Mouse (Mus musculus) heart, embryonic 15.5 days (tissue): Measurements from ENCODE around the gene Map3k11. TPM values are rescaled to one million over a fixed set of nuclear protein-coding genes. Genes with fewer than 3 reads are reported as not detected.

ENCODE experiments used
- ATAC-seq: fragments of 200-750 bp; cut with Nextera tagmentation; replicated peaks from 2 replicates; pipeline ENCODE4 v1.8.0; 2017; ENCODE audit warnings: low read depth, moderate TSS enrichment; ENCODE audit not compliant: insufficient number of reproducible peaks, insufficient read depth, low FRiP score
- H3K27ac ChIP-seq: fragments of 300-500 bp; sonication (generic); 2 replicates; pipeline ENCODE4 v1.5.1; 2015; ENCODE audit warnings: mild to moderate bottlenecking, inconsistent platforms
- H3K27me3 ChIP-seq: fragments of 300-500 bp; sonication (generic); 2 replicates; pipeline ENCODE4 v1.6.1; 2015; ENCODE audit warnings: inconsistent platforms
- H3K36me3 ChIP-seq: fragments of 300-500 bp; sonication (generic); 2 replicates; pipeline ENCODE4 v1.6.1; 2015; ENCODE audit warnings: mild to moderate bottlenecking, inconsistent platforms
- H3K4me1 ChIP-seq: fragments of 300-500 bp; sonication (generic); replicated peaks from 2 replicates; pipeline ENCODE4 v1.6.1; 2015; ENCODE audit warnings: inconsistent platforms
- H3K4me2 ChIP-seq: fragments of 300-500 bp; sonication (generic); 2 replicates; pipeline ENCODE4 v1.6.1; 2015; ENCODE audit warnings: inconsistent platforms, mild to moderate bottlenecking, moderate library complexity
- H3K4me3 ChIP-seq: fragments of 300-500 bp; sonication (generic); 2 replicates; pipeline ENCODE4 v1.5.1; 2015; ENCODE audit warnings: mild to moderate bottlenecking, inconsistent platforms
- H3K9ac ChIP-seq: fragments of 300-500 bp; sonication (generic); 2 replicates; pipeline ENCODE4 v1.6.1; 2015; ENCODE audit warnings: mild to moderate bottlenecking, inconsistent platforms
- H3K9me3 ChIP-seq: fragments of 300-500 bp; sonication (generic); replicated peaks from 2 replicates; pipeline ENCODE4 v1.6.1; 2016; ENCODE audit warnings: inconsistent platforms
- WGBS: fragments of 180-500 bp; shearing (Covaris S2); methylation state at CpG from one replicate; pipeline ENCODE4 v1.1.7; 2015; ENCODE audit warnings: mixed read lengths; 5-methylcytosine and 5-hydroxymethylcytosine counted together
- polyA plus RNA-seq: library from polyadenylated mRNA; unstranded; fragments of >200 nt; fragmentation: Nextera tagmentation; extraction: Ambion mirVana; gene quantifications from 2 replicates; pipeline ENCODE4 v1.2.1, GENCODE M21; 2015

Map3k11 gene
- polyA plus RNA-seq, 1 experiment from 2014 or later: 23.7 TPM

DNA sequence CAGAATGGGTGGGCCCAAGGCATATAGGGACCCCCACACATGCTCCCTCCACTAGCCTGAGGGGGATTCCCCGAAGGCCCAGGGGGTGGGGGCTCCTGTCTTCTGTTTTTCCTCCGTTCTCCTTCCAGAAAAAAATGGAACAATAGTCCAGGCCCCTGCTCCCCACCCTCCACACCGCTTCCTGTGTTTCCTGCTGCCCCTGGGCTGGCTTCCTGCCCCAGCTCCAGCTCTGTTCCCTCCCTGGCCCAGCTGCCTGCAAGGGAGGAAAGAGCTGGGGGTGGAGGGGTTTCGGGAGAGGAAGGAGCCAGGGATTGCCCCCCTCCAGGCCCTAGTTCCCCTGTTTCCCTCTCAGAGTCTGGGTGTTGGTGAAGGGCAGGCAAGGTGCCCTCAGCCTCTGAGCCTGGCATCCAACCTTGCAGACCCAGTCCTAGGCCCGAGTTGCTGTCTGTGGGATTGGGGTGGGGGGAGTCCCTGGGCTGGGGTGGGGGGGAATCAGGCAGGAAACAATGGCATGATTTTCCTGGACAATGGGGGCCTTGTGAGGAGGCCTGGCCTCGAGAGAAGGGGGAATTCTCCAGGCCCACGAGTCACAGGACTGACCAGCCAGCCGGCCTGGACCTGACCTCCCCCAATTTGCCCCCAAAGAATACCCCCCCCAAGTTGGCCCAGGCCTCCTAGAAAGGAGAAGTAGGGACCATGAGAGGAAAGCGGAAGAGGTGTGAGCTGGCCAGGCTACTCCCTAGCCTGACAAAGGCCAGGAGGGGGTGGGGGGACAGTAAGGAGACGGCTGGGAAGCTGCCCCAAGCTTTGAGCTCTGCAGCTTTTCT lies 3.8 kb downstream of the Map3k11 start:
- Histone ChIP-seq H3K27me3 (no peaks in the 10 kb centered on the region), H3K9ac (peak overlapping the region; percentile 92), H3K4me3 (peak overlapping the region; percentile 94), H3K4me2 (peak overlapping the region; percentile 98), H3K36me3 (peaks cover 39% of the 10 kb centered on the region), H3K9me3 (no peaks in the 10 kb centered on the region), H3K4me1 (peaks cover 54% of the 10 kb centered on the region), H3K27ac (peak overlapping the region; percentile 97)
- WGBS: 55% methylated on average over 10 of the region's 10 CpGs
- ATAC-seq: peak; percentile 9; the same call in 1 of the 2 replicates

DNA sequence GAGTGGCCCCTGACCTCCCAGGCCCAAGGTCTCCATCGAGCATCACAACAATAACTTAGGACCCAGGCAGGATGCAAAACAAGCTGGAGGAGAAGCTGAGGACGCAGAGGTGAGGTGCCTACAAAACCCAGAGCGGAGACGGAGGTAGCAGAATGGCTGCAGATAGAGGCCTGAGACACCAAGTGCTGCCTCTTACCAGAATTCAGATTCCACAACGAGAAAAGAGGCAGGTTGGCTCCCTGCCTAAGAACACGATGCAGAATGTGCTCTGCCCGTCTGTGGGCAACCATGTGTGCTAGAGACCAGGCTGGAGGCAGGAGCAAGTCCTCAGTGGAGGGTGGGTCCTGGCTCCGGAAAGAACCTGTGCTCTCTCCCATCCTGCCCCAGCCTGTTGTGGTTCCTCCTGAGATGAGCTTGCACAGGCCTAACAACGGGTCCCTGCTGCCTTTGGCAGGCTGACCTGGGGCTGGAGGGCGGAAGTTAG lies 4.4 kb downstream of the Map3k11 start:
- no peaks in the 10 kb centered on the region for H3K9me3 ChIP-seq
- peak overlapping the region; percentile 98 for H3K4me2 ChIP-seq
- H3K27ac ChIP-seq: peak overlapping the region; percentile 97
- peaks cover 45% of the 10 kb centered on the region for H3K36me3 ChIP-seq
- peak overlapping the region; percentile 94 for H3K4me3 ChIP-seq
- peaks cover 48% of the 10 kb centered on the region for H3K4me1 ChIP-seq
- no peaks in the 10 kb centered on the region for H3K27me3 ChIP-seq
- 62% methylated on average over 10 of the region's 10 CpGs for WGBS
- H3K9ac ChIP-seq: peak overlapping the region; percentile 92
- no peak for ATAC-seq

DNA sequence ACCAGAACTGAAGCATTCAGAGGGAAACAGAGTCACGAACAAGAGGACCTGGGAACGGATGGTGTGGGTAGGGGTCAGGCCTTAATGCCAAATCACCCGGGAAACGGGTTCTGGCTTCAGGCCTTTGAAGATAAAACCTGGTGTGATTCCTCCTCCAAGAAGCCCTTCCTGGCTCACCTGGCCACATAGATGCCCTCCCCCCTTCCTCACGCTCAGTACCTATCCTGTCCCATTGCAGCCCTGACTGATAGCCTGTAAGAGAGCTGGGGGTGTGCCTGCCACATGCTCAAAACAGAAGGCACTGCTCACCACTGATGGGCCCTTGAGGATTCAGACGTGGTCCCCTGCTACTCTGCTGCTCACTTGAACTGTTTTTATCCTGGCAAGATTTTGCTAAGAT lies 5.3 kb downstream of the Map3k11 start:
- H3K36me3 ChIP-seq: peaks cover 54% of the 10 kb centered on the region
- peaks cover 46% of the 10 kb centered on the region for H3K4me1 ChIP-seq
- 78% methylated on average over 6 of the region's 6 CpGs for WGBS
- H3K9ac ChIP-seq: no peak overlapping the region
- H3K9me3 ChIP-seq: no peaks in the 10 kb centered on the region
- H3K4me2 ChIP-seq: peak overlapping the region; percentile 98
- H3K27ac ChIP-seq: 0 out of 2 replicates have a peak overlapping the region, but pooled peaks have one; percentile 97
- H3K27me3 ChIP-seq: no peaks in the 10 kb centered on the region
- peak overlapping the region; percentile 94 for H3K4me3 ChIP-seq
- ATAC-seq: no peak

DNA sequence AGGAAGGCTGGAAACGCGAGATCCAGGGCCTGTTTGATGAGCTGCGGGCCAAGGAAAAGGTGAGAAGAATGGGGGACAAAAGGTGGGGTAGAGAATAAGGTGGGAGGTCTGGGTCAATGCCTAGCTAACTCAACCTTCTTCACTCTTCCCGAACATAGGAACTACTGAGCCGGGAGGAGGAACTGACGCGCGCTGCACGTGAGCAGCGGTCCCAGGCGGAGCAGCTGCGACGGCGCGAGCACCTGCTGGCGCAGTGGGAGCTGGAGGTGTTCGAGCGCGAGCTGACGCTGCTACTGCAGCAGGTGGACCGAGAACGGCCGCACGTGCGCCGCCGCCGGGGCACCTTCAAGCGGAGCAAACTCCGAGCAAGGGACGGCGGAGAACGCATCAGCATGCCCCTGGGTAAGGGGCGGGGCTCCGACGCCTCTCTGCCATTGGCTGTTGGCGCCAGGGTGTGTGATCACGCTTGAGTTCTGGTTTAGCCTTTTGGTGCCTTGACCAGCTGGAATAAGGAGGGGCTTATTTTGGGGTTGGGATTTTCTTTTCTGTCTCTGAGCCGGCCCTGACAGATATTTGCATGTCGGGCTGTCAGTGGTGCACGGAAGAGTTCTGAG lies 7.4 kb downstream of the Map3k11 start:
- no peaks in the 10 kb centered on the region for H3K9me3 ChIP-seq
- no peak overlapping the region for H3K27ac ChIP-seq
- H3K9ac ChIP-seq: no peak overlapping the region
- H3K4me3 ChIP-seq: no peak overlapping the region; the same call in 1 of the 2 replicates
- WGBS: 47% methylated on average over 41 of the region's 41 CpGs
- no peak for ATAC-seq
- peaks cover 71% of the 10 kb centered on the region for H3K36me3 ChIP-seq
- no peaks in the 10 kb centered on the region for H3K27me3 ChIP-seq
- peak overlapping the region; percentile 32; the same call in 1 of the 2 replicates for H3K4me2 ChIP-seq
- peaks cover 35% of the 10 kb centered on the region for H3K4me1 ChIP-seq

DNA sequence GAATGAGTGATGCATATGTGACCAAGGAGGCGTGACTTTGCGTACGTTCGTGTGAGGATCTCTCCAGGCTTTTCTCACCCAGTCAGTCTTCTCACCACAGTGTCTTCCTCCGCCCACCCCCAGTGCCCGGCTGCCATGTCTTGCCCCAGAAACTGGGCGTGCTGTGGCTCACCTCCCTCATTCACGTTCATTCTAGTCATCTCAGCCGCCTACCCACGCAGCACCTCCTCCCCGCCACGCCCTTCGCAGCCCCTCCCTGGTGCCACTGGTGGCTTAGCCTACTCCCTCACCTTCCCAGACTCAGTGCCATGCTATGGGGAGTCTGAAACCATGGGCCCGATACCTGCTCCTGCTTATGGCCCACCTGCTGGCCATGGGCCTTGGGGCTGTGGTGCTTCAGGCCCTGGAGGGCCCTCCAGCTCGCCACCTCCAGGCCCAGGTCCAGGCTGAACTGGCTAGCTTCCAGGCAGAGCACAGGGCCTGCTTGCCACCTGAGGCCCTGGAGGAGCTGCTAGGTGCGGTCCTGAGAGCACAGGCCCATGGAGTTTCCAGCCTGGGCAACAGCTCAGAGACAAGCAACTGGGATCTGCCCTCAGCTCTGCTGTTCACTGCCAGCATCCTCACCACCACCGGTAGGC lies 15.7 kb downstream of the Map3k11 start, which contains the start of gene Kcnk7:
Gene Kcnk7, plus strand, starts transcription at position 205 of the 638 bp plus-strand sequence.
- H3K4me2 ChIP-seq: no peak within 1 kb of the TSS
- H3K9me3 ChIP-seq: no peaks in the 10 kb centered on the region
- peak within 1 kb of the TSS; percentile 56 for H3K27ac ChIP-seq
- 0 out of 2 replicates have a peak, but pooled peaks have one; percentile 4 for ATAC-seq
- no peaks in the 10 kb centered on the region for H3K27me3 ChIP-seq
- no peak within 1 kb of the TSS for H3K4me3 ChIP-seq
- peak within 1 kb of the TSS; percentile 24; the same call in 1 of the 2 replicates for H3K9ac ChIP-seq
- peaks cover 19% of the 10 kb centered on the region for H3K4me1 ChIP-seq
- WGBS: 69% methylated on average over 17 of the region's 17 CpGs
- H3K36me3 ChIP-seq: peaks cover 62% of the 10 kb centered on the region

DNA sequence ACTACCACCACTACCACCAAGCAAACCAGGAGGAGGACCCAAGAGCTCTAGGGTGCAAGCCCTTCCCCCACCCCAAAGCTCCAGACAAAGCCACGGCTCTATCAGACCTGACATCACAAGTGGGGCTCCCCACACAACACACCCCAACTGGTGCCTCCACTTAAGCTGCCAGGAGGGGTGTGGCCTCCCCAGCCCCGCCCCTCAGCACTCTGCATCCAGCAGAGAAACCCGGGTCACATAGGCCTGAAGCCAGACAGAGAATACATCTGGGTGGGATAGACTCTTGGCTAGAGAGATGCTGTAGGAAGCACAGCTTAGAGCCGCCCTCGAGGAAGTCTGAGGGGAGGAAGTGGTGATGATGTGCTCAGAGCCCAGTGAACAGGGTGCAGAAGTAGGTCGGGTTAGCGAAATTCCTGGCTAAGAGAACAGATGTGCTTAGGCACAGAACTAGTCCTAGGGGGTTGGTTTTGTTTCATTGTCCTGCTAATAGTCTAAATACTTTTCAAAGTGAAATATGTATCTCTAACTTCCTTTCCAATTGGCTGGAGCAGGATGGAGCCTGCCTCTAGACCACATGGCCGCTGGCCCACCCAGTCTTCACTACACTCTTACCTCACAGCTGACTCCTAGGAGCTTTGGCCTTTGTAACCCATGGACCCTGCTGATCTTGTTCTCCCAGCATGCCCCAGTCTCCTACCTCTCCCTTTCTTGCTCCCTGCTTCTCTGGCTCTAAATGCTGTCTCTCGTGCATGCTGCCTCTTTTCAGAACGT lies 16.4 kb downstream of the Map3k11 start:
- Histone ChIP-seq H3K27me3 (no peaks in the 10 kb centered on the region), H3K4me3 (no peak overlapping the region), H3K4me1 (peaks cover 19% of the 10 kb centered on the region), H3K4me2 (no peak overlapping the region), H3K9ac (peak overlapping the region; percentile 24; the same call in 1 of the 2 replicates), H3K9me3 (no peaks in the 10 kb centered on the region), H3K27ac (peak overlapping the region; percentile 56), H3K36me3 (peaks cover 66% of the 10 kb centered on the region)
- 37% methylated on average over 10 of the region's 10 CpGs for WGBS
- peak; percentile 58; the same call in 1 of the 2 replicates for ATAC-seq

DNA sequence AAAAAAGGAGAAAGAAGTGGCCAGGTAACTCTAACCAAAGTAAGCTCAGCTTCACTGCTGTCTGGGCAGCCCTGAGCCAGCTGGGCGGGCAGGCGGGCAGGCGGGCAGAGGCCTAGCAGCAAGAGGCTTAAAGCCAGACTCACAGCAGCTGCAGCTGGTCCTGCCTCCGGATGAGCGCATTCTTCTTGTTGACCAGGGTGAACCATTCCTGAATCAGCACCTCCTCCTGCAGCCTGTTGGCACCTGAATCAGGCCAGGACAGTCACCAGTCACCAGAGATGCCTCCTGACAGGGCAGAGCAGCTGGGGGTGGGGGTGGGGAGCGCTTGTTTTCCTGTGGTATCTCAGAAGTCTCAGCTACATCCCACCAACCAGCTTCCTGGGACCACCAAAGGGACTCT lies 21.5 kb downstream of the Map3k11 start:
- H3K27me3 ChIP-seq: no peaks in the 10 kb centered on the region
- 93% methylated on average over 6 of the region's 6 CpGs for WGBS
- H3K9ac ChIP-seq: no peak overlapping the region
- no peak for ATAC-seq
- peaks cover 29% of the 10 kb centered on the region for H3K4me1 ChIP-seq
- H3K27ac ChIP-seq: no peak overlapping the region
- no peaks in the 10 kb centered on the region for H3K9me3 ChIP-seq
- no peak overlapping the region for H3K4me3 ChIP-seq
- H3K4me2 ChIP-seq: no peak overlapping the region
- H3K36me3 ChIP-seq: peaks cover 81% of the 10 kb centered on the region

DNA sequence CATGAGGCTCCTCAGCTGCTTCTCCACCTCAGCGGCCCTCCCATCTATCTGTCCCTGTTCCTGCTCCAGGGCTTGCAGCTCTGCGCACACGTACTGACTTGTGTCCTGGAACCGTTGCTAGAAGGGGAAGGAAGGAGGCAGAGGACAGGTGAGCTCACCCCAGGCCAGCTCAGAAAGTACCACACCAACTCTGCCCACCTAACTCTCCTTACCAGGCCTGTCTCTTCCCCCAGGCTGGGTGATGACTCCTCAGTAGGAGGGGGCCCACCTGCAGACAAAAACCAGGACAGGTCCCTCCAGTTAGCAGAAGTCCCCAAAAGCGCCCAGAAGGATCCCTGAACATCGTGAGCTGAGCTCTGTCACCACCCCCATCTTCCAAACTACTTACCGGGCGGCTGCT lies 22.0 kb downstream of the Map3k11 start:
- no peak overlapping the region for H3K4me2 ChIP-seq
- no peak overlapping the region for H3K27ac ChIP-seq
- WGBS: 87% methylated on average over 8 of the region's 8 CpGs
- no peak overlapping the region for H3K9ac ChIP-seq
- H3K36me3 ChIP-seq: peaks cover 86% of the 10 kb centered on the region
- no peaks in the 10 kb centered on the region for H3K27me3 ChIP-seq
- ATAC-seq: no peak
- H3K4me3 ChIP-seq: no peak overlapping the region
- H3K4me1 ChIP-seq: peaks cover 25% of the 10 kb centered on the region
- no peaks in the 10 kb centered on the region for H3K9me3 ChIP-seq

DNA sequence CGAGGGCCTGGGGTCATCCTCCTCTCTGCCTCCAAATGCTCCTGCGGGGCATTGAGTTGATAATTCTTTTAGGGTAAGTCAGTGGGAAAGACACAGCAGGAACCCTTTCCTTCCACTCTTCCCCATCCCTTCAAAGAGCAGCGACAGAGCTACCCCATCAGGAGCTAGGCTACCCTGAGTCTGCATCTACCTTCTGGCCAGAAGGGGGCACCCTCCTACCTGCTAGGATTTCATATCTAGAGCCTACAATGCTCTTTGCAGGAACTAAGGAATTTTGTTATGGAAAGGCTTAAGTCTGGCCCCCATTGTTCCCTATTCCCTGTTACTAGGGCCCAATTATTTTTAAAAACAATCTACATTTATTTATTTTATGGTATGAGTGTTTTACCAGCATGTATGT lies 22.7 kb downstream of the Map3k11 start:
- no peak overlapping the region for H3K27ac ChIP-seq
- H3K4me3 ChIP-seq: no peak overlapping the region
- ATAC-seq: no peak
- no peaks in the 10 kb centered on the region for H3K27me3 ChIP-seq
- no peak overlapping the region for H3K9ac ChIP-seq
- no peaks in the 10 kb centered on the region for H3K9me3 ChIP-seq
- no peak overlapping the region for H3K4me2 ChIP-seq
- peaks cover 91% of the 10 kb centered on the region for H3K36me3 ChIP-seq
- 36% methylated on average over 3 of the region's 3 CpGs for WGBS
- H3K4me1 ChIP-seq: peaks cover 23% of the 10 kb centered on the region

DNA sequence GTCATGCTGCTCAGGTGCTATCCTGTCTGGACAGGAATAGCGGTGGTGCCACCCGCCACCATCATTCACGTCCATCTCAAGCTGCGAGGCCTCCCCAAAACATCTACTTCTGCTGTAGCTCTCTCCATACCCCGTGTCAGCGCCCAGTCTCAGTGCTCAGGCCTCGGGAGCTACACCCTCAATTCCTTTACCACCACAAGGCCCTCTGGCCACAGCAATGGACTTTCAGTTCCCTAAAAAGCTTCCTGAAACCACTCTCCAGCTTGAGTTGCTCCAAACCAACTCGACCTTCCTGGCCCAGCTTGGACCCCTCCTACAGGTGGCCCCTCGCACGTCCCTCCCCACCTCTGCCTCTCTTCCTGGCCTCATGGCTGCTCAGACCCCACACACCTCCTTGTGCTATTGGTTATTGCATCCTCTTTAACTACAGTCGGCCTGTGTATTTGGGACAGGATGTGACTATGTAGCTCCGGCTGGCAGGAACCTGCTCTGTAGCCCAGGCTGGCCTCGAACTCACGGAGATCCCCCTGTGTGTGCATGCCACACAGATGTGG lies 23.4 kb downstream of the Map3k11 start:
- H3K9me3 ChIP-seq: no peaks in the 10 kb centered on the region
- peaks cover 29% of the 10 kb centered on the region for H3K4me1 ChIP-seq
- 88% methylated on average over 14 of the region's 14 CpGs for WGBS
- no peak overlapping the region for H3K27ac ChIP-seq
- no peak overlapping the region for H3K4me3 ChIP-seq
- peaks cover 91% of the 10 kb centered on the region for H3K36me3 ChIP-seq
- no peak for ATAC-seq
- H3K4me2 ChIP-seq: no peak overlapping the region
- H3K9ac ChIP-seq: no peak overlapping the region
- no peaks in the 10 kb centered on the region for H3K27me3 ChIP-seq
